Mouse (Mus musculus) intestine, embryonic 15.5 days (tissue): ENCODE measurements around the gene Klhdc10. TPM values are rescaled to one million over a fixed set of nuclear protein-coding genes. Genes with fewer than 3 reads are reported as not detected.

Experiments used
- ATAC-seq: fragments of 200-750 bp; cut with Nextera tagmentation; 2 replicates; pipeline ENCODE4 v1.8.0; 2017; ENCODE audit warnings: moderate TSS enrichment, moderate library complexity
- H3K27ac ChIP-seq: fragments of 300-500 bp; sonication (generic); 2 replicates; pipeline ENCODE4 v1.5.1; 2015; ENCODE audit warnings: mild to moderate bottlenecking, inconsistent platforms
- H3K27me3 ChIP-seq: fragments of 300-500 bp; sonication (generic); replicated peaks from 2 replicates; pipeline ENCODE4 v1.6.1; 2015; ENCODE audit warnings: inconsistent platforms
- H3K36me3 ChIP-seq: fragments of 300-500 bp; sonication (generic); 2 replicates; pipeline ENCODE4 v1.6.1; 2015; ENCODE audit warnings: inconsistent platforms
- H3K4me1 ChIP-seq: fragments of 300-500 bp; sonication (generic); replicated peaks from 2 replicates; pipeline ENCODE4 v1.6.1; 2015; ENCODE audit warnings: inconsistent platforms
- H3K4me2 ChIP-seq: fragments of 300-500 bp; sonication (generic); replicated peaks from 2 replicates; pipeline ENCODE4 v1.6.1; 2015; ENCODE audit warnings: mild to moderate bottlenecking, inconsistent platforms
- H3K4me3 ChIP-seq: fragments of 300-500 bp; sonication (generic); replicated peaks from 2 replicates; pipeline ENCODE4 v1.5.1; 2015; ENCODE audit warnings: inconsistent platforms
- H3K9ac ChIP-seq: fragments of 300-500 bp; sonication (generic); 2 replicates; pipeline ENCODE4 v1.6.1; 2015; ENCODE audit warnings: inconsistent platforms
- H3K9me3 ChIP-seq: fragments of 300-500 bp; sonication (generic); 2 replicates; pipeline ENCODE4 v1.6.1; 2016; ENCODE audit warnings: inconsistent platforms
- WGBS: fragments of 180-500 bp; shearing (Covaris S2); methylation state at CpG from one replicate; pipeline ENCODE4 v1.1.7; 2015; 5-methylcytosine and 5-hydroxymethylcytosine counted together
- polyA plus RNA-seq: library from polyadenylated mRNA; unstranded; fragments of >200 nt; fragmentation: Nextera tagmentation; extraction: Ambion mirVana; gene quantifications from 2 replicates; pipeline ENCODE4 v1.2.1, GENCODE M21; 2015

Gene Klhdc10
- polyA plus RNA-seq: 14.5 and 15.2 TPM in 2 replicates

DNA sequence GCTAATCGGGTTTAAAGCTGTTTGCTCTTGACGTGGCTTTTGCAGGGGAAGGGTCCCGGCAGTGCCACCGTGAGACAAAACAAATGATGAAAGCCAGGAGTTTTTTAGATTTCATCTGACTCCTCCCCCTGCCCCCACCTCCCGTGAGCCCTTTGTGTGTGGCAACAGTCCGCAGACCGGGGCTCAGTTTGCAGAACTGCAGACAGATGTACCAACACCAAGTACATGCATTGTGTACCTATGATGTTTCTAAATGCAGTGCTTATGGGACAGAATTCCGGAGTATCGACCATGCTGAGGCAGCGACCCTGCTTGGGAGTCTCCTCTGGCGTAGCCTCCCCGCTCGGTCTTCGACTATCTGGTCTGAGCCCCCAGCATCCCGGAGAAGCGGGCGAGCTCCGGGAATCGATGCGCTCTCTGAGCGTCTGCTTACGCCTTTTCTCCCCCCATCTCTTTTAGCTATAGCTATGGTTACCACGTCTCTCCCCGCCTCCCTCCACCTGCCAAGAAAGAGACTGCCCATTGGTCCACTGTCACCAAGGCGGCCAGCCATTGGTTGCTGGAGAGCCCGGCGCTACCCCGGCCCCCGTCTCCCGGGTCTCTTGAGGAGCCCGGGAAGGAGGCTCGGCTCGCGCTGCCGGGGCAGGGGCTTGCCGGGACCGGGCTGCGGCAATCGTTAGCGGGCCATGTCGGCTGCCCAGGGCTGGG is at the start of gene Klhdc10:
Klhdc10 (plus strand) TSS at position 561 of the 708 bp plus-strand sequence.
- Histone ChIP-seq H3K27me3 (no peaks in the 10 kb centered on the region), H3K4me1 (0 out of 2 replicates have a peak, but pooled peaks cover 6% of the 10 kb centered on the region), H3K4me3 (peak within 1 kb of the TSS; percentile 100), H3K9ac (peak within 1 kb of the TSS; percentile 90), H3K27ac (peak within 1 kb of the TSS; percentile 96), H3K4me2 (peak within 1 kb of the TSS; percentile 54), H3K36me3 (no peaks in the 10 kb centered on the region), H3K9me3 (no peaks in the 10 kb centered on the region)
- peak; percentile 100 for ATAC-seq
- under 1% methylated on average over 41 of the region's 41 CpGs for whole genome bisulfite sequencing

DNA sequence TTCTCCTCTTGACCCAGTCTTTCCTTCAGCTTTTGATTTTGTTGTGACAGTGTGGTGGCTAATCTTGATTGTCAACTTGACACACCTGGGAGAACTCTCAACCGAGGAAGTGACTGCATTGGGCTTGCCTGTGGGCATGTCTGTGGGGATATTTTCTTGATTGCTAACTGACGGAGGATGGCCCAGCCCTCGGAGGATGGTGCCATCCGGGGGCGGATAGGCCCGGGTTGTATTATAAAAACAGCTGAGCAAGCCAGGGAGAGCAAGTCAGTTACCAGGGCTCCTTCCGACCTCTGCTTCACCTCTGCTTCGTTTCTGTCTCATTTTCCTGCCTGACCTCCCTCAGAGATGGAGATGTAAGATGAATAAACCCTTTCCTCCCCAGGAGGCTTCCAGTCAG is 48.9 kb upstream of the Klhdc10 start:
- Histone ChIP-seq H3K27ac (no peak overlapping the region), H3K4me2 (no peak overlapping the region), H3K9me3 (no peaks in the 10 kb centered on the region), H3K9ac (no peak overlapping the region), H3K4me1 (no peaks in the 10 kb centered on the region), H3K27me3 (no peaks in the 10 kb centered on the region), H3K36me3 (no peaks in the 10 kb centered on the region), H3K4me3 (no peak overlapping the region)
- 49% methylated on average over 8 of the region's 8 CpGs for WGBS
- no peak for ATAC-seq

DNA sequence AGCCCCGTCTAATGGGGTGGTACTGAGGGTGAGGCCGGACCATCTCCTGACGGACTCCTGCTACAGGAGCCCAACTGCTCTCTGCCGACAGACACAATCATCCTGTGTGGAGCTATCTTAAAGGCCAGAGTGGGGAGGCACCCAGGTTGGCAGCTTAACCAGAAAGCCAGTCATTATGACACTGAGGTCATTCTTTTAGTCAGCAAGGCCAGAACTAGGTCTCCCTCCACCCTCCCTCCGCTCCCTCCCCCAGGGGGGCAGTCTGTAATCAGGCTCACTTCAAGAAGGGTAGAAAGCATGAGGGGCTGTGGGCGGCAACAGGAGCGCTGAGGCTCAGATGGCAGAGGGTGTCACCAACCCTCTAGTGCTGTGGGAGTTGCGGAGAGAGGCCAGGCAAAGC is 48.0 kb upstream of the Klhdc10 start:
- no peak overlapping the region for H3K9ac ChIP-seq
- H3K36me3 ChIP-seq: no peaks in the 10 kb centered on the region
- no peak overlapping the region for H3K4me3 ChIP-seq
- H3K4me2 ChIP-seq: no peak overlapping the region
- WGBS: 81% methylated on average over 8 of the region's 8 CpGs
- H3K27ac ChIP-seq: no peak overlapping the region
- H3K4me1 ChIP-seq: no peaks in the 10 kb centered on the region
- no peaks in the 10 kb centered on the region for H3K9me3 ChIP-seq
- H3K27me3 ChIP-seq: no peaks in the 10 kb centered on the region
- no peak for ATAC-seq

DNA sequence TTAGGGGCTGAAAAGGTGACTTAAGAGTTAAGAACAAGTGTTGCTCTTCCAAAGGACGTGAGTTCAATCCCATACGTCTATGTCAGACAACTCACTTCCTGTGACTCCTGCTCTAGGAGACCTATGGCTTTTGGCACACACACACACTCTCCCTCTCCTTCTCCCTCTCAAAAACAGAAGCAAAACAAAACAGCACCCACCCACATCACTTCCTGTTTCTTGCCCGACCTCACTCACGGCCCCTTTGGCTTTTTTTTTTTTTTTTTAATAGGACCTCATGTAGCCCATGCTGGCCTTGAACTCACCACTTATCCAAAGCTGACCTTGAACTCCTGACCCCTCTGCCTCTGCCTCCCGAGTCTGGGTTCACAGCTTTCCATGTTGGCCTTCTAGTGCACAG is 46.9 kb upstream of the Klhdc10 start:
- no peak for ATAC-seq
- Histone ChIP-seq H3K4me1 (no peaks in the 10 kb centered on the region), H3K9me3 (no peaks in the 10 kb centered on the region), H3K9ac (no peak overlapping the region), H3K36me3 (no peaks in the 10 kb centered on the region), H3K27ac (no peak overlapping the region), H3K4me2 (no peak overlapping the region), H3K4me3 (no peak overlapping the region), H3K27me3 (no peaks in the 10 kb centered on the region)
- WGBS: 26% methylated on average over 5 of the region's 5 CpGs

DNA sequence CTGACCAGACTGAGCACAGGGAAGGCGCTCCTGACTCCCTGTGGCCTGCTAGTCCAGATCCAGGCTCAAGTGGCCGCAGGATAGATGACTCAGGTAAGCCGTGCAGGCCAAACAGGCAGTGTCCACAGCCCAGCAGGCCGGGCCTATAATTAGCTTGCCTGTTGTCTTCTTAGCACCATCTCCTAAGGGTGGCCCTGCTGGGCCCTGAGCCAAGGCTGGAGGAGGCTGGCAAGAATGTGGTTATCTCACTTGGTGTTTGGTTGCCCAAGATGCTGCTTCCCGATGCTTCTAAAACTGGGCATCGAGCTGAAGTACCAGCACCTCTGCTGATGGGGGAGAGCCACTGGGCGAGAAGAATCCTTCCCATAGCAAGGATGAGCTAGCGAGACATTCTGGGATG is 46.0 kb upstream of the Klhdc10 start:
- Histone ChIP-seq H3K27me3 (no peaks in the 10 kb centered on the region), H3K27ac (no peak overlapping the region), H3K4me3 (no peak overlapping the region), H3K4me1 (no peaks in the 10 kb centered on the region), H3K4me2 (no peak overlapping the region), H3K36me3 (no peaks in the 10 kb centered on the region), H3K9me3 (no peaks in the 10 kb centered on the region), H3K9ac (no peak overlapping the region)
- ATAC-seq: no peak
- 85% methylated on average over 8 of the region's 8 CpGs for WGBS

DNA sequence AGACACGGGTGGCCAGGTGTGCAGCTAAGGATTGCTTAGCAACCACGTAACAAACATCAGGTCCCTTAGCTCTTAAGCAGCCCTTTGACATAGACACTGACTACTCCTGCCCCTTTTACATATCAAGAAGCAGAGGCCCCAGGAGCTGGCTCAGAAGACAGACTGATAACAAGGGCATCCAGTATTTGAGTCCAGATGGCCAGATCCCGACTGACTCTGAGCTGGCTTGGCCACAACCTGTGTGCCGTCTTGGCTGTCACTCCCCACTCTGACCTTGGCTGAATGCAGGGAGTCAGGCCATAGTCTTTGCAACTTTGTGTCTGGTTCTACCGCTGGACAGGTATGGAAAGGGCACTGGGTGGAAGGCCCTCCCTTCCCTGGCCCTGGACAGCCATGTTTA is 45.5 kb upstream of the Klhdc10 start:
- no peaks in the 10 kb centered on the region for H3K36me3 ChIP-seq
- H3K27me3 ChIP-seq: no peaks in the 10 kb centered on the region
- H3K4me1 ChIP-seq: no peaks in the 10 kb centered on the region
- 74% methylated on average over 5 of the region's 5 CpGs for WGBS
- ATAC-seq: peak; percentile 31; the same call in 1 of the 2 replicates
- H3K9me3 ChIP-seq: no peaks in the 10 kb centered on the region
- H3K4me3 ChIP-seq: no peak overlapping the region
- H3K27ac ChIP-seq: no peak overlapping the region
- no peak overlapping the region for H3K4me2 ChIP-seq
- no peak overlapping the region for H3K9ac ChIP-seq

DNA sequence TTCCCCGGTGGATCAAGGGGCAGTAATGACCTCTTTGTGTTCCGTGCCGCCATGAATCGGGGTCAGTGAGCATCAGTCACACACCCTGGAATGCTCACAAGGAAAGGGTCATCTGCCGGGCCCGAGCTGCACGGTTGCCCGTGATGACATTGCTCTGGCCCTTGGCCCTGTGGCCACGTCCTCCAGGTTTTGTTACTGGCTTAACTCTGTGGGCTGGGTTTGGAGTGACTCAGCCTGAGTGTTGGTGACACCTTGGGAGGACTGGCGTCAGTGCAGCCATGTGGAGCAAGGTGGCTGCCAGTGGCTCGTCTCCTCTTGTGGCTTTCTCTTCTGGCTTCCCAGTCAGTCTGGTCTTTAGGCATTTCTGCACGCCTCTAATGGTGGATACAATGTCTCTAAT is 45.0 kb upstream of the Klhdc10 start:
- Histone ChIP-seq H3K9ac (no peak overlapping the region), H3K27me3 (no peaks in the 10 kb centered on the region), H3K36me3 (no peaks in the 10 kb centered on the region), H3K27ac (no peak overlapping the region), H3K4me2 (no peak overlapping the region), H3K4me1 (no peaks in the 10 kb centered on the region), H3K4me3 (no peak overlapping the region), H3K9me3 (no peaks in the 10 kb centered on the region)
- no peak for ATAC-seq
- WGBS: 92% methylated on average over 12 of the region's 12 CpGs

DNA sequence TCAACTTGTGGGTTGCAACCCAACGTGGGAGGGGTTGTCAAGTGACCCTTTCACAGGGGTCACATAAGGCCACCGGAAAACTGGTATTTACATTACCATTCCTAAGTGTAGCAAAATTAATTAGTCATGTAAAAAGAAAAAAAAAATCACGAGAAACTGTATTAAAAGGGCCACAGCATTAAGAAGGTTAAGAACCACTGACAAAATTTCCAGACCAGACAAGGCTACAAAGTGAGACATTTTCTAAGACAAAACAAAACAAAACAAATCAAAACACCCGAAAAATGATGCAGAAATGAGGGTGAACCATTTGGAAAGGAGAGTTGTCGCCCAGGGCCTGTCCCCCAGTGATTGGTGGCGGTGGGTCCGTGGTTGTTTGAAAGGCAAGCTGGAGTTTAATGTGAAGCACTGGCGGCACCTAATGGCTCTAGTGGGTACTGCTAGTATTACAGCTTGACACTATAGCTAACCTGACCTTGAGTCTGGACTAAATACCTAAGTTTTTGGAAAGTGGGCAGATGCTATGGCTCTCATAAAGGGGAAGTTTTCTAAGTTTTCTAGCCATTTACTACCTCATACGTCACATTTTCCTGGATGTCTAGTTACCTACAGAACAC is 44.0 kb upstream of the Klhdc10 start:
- 15% methylated on average over 9 of the region's 9 CpGs for WGBS
- Histone ChIP-seq H3K27ac (no peak overlapping the region), H3K4me2 (no peak overlapping the region), H3K4me3 (no peak overlapping the region), H3K27me3 (no peaks in the 10 kb centered on the region), H3K9me3 (no peaks in the 10 kb centered on the region), H3K4me1 (no peaks in the 10 kb centered on the region), H3K9ac (no peak overlapping the region), H3K36me3 (no peaks in the 10 kb centered on the region)
- ATAC-seq: peak; percentile 72

DNA sequence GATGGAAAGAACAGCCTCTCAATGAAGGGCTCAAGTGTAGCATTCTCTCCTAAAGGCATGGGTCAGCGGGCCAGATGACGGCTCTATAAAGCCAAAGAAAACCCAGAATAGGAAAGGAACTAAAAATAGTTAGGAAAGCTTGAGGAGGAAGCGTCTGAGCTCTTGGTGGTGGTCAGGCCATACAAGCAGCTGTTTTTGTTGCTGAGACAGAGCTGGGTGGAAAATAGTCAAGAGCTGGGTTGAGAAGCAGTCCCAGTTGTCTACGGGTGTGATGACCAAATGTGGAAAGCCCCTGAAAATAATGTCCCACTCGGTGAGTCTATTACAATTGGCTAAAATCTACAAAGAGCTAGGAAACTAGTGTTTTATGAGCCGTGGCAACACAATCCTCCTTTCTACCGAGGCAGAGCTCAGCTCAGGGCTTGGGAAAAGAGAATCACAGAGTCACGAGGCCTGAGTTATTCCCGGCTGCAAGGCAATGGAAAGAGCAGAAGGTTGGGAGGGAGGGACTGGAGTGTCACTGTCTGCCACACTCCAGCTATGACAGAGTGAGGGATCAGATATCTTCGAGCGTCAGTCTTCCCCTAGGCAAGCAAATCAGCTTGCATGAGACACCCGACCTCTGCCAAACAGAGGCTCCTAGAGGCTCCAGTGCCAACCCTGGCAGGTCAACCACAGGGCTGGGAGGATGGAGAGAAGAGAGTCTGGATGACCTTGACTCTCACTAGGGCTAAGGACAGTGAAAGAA is 41.7 kb upstream of the Klhdc10 start:
- Histone ChIP-seq H3K9me3 (no peaks in the 10 kb centered on the region), H3K4me1 (no peaks in the 10 kb centered on the region), H3K27me3 (no peaks in the 10 kb centered on the region), H3K4me2 (no peak overlapping the region), H3K9ac (no peak overlapping the region), H3K36me3 (peaks cover under 1% of the 10 kb centered on the region; the same call in 1 of the 2 replicates), H3K27ac (no peak overlapping the region), H3K4me3 (no peak overlapping the region)
- 76% methylated on average over 12 of the region's 12 CpGs for WGBS
- no peak for ATAC-seq

DNA sequence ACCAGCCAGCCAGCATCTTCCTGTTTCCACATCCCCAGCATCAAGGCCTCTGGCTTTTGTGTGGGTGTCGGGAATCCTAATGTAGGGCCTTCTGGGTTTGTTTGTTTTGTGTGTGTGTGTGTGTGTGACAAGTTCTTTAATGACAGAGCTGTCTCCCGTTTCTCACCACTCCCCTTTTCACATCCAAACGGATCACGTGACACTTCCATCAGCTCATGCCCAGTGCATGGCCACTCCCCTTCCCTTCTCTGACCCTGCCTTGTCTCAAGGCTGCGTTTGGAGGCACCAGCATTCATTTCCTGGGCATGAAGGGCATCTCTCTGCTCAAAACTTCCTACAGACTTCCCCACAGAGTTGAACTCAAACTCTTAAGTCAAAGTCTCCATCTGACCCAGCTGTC is 37.9 kb upstream of the Klhdc10 start:
- Histone ChIP-seq H3K36me3 (peaks cover 17% of the 10 kb centered on the region; the same call in 1 of the 2 replicates), H3K4me2 (no peak overlapping the region), H3K27ac (no peak overlapping the region), H3K4me3 (no peak overlapping the region), H3K4me1 (no peaks in the 10 kb centered on the region), H3K9ac (no peak overlapping the region), H3K9me3 (no peaks in the 10 kb centered on the region), H3K27me3 (no peaks in the 10 kb centered on the region)
- no peak for ATAC-seq
- 37% methylated on average over 5 of the region's 5 CpGs for WGBS

DNA sequence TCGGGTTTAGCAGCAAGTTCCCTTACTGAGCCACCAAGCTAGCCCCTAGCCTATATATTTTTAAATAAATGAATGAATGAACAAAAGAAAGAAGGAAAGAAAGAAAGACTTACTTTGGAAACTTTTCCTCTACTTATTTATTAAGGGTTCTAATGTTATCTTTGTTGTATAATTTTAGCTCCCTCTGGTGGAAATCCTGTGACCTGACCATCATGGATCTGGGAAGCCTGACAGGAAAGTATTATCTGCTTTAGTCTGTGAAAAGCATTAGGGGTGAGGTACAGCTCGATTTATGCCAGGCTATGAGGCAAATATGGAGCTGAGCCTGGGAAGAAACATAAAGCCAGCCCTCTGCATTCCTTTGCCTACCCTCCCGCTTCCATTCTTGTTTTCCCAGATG is 32.4 kb upstream of the Klhdc10 start:
- ATAC-seq: no peak
- peaks cover 52% of the 10 kb centered on the region for H3K36me3 ChIP-seq
- WGBS: 79% methylated on average over 3 of the region's 3 CpGs
- H3K4me1 ChIP-seq: no peaks in the 10 kb centered on the region
- H3K9ac ChIP-seq: no peak overlapping the region
- no peaks in the 10 kb centered on the region for H3K27me3 ChIP-seq
- H3K4me2 ChIP-seq: no peak overlapping the region
- no peak overlapping the region for H3K27ac ChIP-seq
- H3K9me3 ChIP-seq: no peaks in the 10 kb centered on the region
- H3K4me3 ChIP-seq: no peak overlapping the region

DNA sequence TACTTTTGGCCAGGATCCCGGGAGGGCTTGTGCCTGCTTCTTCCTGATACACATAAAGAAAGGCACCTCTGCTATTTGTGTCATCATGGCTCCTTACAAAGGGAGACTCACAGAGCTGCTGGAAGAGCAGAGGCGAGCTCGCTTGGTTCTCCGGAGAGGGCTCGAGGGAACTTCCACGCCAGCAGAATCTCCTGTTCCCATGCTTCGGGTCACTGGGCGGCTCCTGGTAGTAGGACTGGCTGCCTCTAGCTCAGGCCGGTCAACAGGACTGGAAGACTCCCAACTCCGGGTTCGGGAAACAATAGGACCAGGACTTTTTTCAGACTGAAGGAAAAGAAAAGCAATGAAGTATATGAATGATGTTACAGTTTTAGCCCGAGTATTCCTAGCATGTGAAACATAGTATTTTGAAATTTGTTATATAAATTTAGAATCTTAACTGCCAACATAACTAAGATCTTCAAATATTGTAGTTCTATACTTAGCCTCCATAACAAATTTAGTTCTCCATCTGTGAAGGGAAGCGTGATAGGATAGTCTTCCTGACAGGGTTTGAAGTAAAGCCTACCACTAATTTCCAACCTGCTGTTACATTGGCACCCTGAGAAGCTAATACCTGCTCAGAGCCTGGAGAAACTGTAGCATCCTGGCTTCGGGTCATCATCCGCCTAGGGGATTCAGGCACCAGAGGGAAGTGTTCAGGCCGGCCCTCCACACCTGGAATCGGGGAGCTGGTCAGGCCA is 28.9 kb upstream of the Klhdc10 start:
- WGBS: 95% methylated on average over 17 of the region's 17 CpGs
- no peak overlapping the region for H3K27ac ChIP-seq
- H3K9ac ChIP-seq: no peak overlapping the region
- no peaks in the 10 kb centered on the region for H3K9me3 ChIP-seq
- H3K4me1 ChIP-seq: no peaks in the 10 kb centered on the region
- H3K27me3 ChIP-seq: no peaks in the 10 kb centered on the region
- peaks cover 61% of the 10 kb centered on the region for H3K36me3 ChIP-seq
- ATAC-seq: no peak
- H3K4me3 ChIP-seq: no peak overlapping the region
- H3K4me2 ChIP-seq: no peak overlapping the region
